Mouse (Mus musculus) central nervous system, embryonic 11.5 days (tissue): ENCODE data around the gene Olfr810. TPM values are rescaled to one million over a fixed set of nuclear protein-coding genes. Genes with fewer than 3 reads are reported as not detected.

Experiments
- polyA plus RNA-seq: library from polyadenylated mRNA; depleted of rRNA; stranded (reverse); fragments of >200 nt; gene quantifications from 2 replicates; pipeline ENCODE4 v1.2.3, GENCODE M21; 2012; rRNA removed

Gene Olfr810
- polyA plus RNA-seq: not detected in 2 replicates

GRCm38 (mm10) chr10:129794817-129795216 lies at the start of gene Olfr810:
Olfr810 (minus strand) TSS chr10:129794917.

GRCm38 (mm10) chr10:129804296-129804695 lies 9.6 kb upstream of the Olfr810 start, which contains the start of gene Olfr811:
Olfr811 (minus strand) TSS chr10:129804396.

GRCm38 (mm10) chr10:129774338-129774737 lies 20.4 kb downstream of the Olfr810 start, which contains the start of gene Olfr809:
Olfr809 (plus strand) TSS chr10:129774638.

GRCm38 (mm10) chr10:129765182-129765581 lies 29.5 kb downstream of the Olfr810 start, which contains the start of gene Olfr808:
Olfr808 (plus strand) TSS chr10:129765482.

GRCm38 (mm10) chr10:129757693-129758092 lies 37.0 kb downstream of the Olfr810 start, which contains the start of gene Olfr807:
Olfr807 (minus strand) TSS chr10:129757793.

GRCm38 (mm10) chr10:129741821-129742220 lies 52.9 kb downstream of the Olfr810 start, which contains the start of gene Olfr806:
Olfr806 (minus strand) TSS chr10:129741921.

Other genes with a start within 250 kb of the Olfr810 start
- gene Olfr794, start 227.3 kb downstream of the Olfr810 start, polyA plus RNA-seq: not detected in 2 replicates
- gene Olfr796, start 182.3 kb downstream of the Olfr810 start, polyA plus RNA-seq: not detected in 2 replicates
- gene Olfr798, start 167.0 kb downstream of the Olfr810 start, polyA plus RNA-seq: not detected in 2 replicates
- gene Olfr799, start 157.4 kb downstream of the Olfr810 start, polyA plus RNA-seq: not detected in 2 replicates
- not detected in 2 replicates for gene Olfr800, start 137.2 kb downstream of the Olfr810 start, polyA plus RNA-seq
- gene Olfr801, start 121.1 kb downstream of the Olfr810 start, polyA plus RNA-seq: not detected in 2 replicates
- gene Olfr802, start 106.7 kb downstream of the Olfr810 start, polyA plus RNA-seq: not detected in 2 replicates
- not detected in 2 replicates for gene Olfr803, start 100.6 kb downstream of the Olfr810 start, polyA plus RNA-seq
- not detected in 2 replicates for gene Olfr804, start 91.7 kb downstream of the Olfr810 start, polyA plus RNA-seq
- not detected in 2 replicates for gene Olfr805, start 65.5 kb downstream of the Olfr810 start, polyA plus RNA-seq
- gene Olfr806, start 53.0 kb downstream of the Olfr810 start, polyA plus RNA-seq: not detected in 2 replicates
- not detected in 2 replicates for gene Olfr807, start 37.1 kb downstream of the Olfr810 start, polyA plus RNA-seq
- not detected in 2 replicates for gene Olfr808, start 29.4 kb downstream of the Olfr810 start, polyA plus RNA-seq
- not detected in 2 replicates for gene Olfr809, start 20.3 kb downstream of the Olfr810 start, polyA plus RNA-seq
- gene Olfr811, start 9.5 kb upstream of the Olfr810 start, polyA plus RNA-seq: not detected in 2 replicates
- not detected in 2 replicates for gene Olfr812, start 51.2 kb upstream of the Olfr810 start, polyA plus RNA-seq
- gene Olfr813, start 60.5 kb upstream of the Olfr810 start, polyA plus RNA-seq: not detected in 2 replicates
- not detected in 2 replicates for gene Olfr814, start 84.9 kb upstream of the Olfr810 start, polyA plus RNA-seq
- not detected in 2 replicates for gene Olfr815, start 111.0 kb upstream of the Olfr810 start, polyA plus RNA-seq
- not detected in 2 replicates for gene Olfr816, start 120.7 kb upstream of the Olfr810 start, polyA plus RNA-seq
- not detected in 2 replicates for gene Olfr818, start 154.2 kb upstream of the Olfr810 start, polyA plus RNA-seq
- not detected in 2 replicates for gene Olfr819, start 172.3 kb upstream of the Olfr810 start, polyA plus RNA-seq
- gene Olfr247, start 181.2 kb upstream of the Olfr810 start, polyA plus RNA-seq: not detected in 2 replicates
- gene Gm10310, start 190.1 kb upstream of the Olfr810 start, polyA plus RNA-seq: not detected in 2 replicates
- not detected in 2 replicates for gene Olfr820, start 217.7 kb upstream of the Olfr810 start, polyA plus RNA-seq
- not detected in 2 replicates for gene Olfr821, start 235.4 kb upstream of the Olfr810 start, polyA plus RNA-seq